Mouse (Mus musculus): ENCODE measurements around the gene Mark3. TPM values are rescaled to one million over a fixed set of nuclear protein-coding genes. Genes with fewer than 3 reads are reported as not detected.
A peak's percentile ranks its signal among the peaks of the same experiment; 100 is the strongest.
"Not testable (repeated sequence)": the region's sequence is repeated elsewhere in the genome, so short reads cannot be mapped to it uniquely, and the experiment has no call there.

The Mark3 gene
- total and polyA plus RNA-seq, 3 experiments, result 18.1 to 52.5 (median 50.6) TPM

DNA sequence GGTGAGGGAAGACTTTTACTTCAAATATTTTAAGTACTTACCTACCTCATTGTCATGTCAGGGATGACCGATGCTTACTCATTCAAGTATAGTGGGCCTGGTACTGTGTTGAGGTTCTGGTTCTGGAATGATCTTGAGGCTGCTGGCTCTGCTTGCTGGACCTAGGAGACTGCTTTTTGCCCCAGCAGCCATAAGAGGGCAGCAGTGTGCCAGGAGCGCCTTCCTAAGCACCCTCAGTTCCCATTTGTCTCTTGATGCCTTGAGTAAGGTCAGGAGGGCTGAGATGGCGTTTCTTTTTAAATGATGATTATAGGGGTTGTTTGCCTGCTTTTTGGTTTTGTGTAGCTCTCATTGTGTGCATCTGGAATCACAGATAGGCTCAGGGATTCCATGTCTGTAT, 79.1 kb downstream of the Mark3 start:
- H3K27me3 ChIP-seq (ENCODE audit: control insufficient read depth, insufficient read depth, low read length), result no peaks in the 10 kb centered on the region
- no peak for TF ChIP-seq POLR2A (IDR thresholded peaks at IDR 0.05; ENCODE audit: insufficient read depth, low read depth, low read length)
- peak; percentile 80 for TF ChIP-seq EP300 (IDR thresholded peaks at IDR 0.05; ENCODE audit: insufficient read depth, low read depth, low read length)
- no peaks in the 10 kb centered on the region for H3K79me2 ChIP-seq (replicated peaks; ENCODE audit: control insufficient read depth, insufficient read depth, low read length)
- intact Hi-C loops (cut with DNase I), result loop anchor here (1.0 to 5.0 kb wide), 2 partner anchors 43 to 79 kb away; no protein-coding TSS in a partner anchor
- peak; percentile 67 to 81 for DNase-seq
- no peak overlapping the region for H3K9ac ChIP-seq (ENCODE audit: low read depth, low read length)
- H3K4me1 ChIP-seq (ENCODE audit: control insufficient read depth, insufficient read depth, low read length), result no peaks in the 10 kb centered on the region; the same call in 1 of the 2 replicates
- 27% methylated on average over 3 of the region's 3 CpGs for WGBS
- H3K36me3 ChIP-seq (ENCODE audit: control insufficient read depth, insufficient read depth, low read length), result no peaks in the 10 kb centered on the region
- H3K4me3 ChIP-seq, result no peak overlapping the region
- no peak overlapping the region for H3K27ac ChIP-seq

DNA sequence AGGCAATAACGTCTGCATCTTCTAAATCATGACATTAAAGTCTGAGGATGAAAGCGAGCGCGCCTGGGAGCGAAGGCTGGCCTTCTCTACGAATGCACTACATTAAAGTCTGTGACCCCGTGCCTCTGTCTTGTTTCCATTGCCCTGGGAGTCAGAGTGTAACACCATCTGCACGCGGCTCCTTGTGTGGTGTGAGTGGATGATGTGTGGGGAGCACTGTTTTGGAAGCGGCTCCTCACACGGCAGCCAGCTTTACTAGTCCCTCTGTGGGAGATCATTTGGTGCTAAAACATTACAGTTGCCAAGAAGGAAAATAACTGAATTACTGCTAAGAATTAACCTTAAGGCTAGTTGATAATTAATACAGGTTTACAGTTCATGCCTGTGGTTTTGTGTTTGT, 81.4 kb downstream of the Mark3 start:
- H3K4me3 ChIP-seq, result no peak overlapping the region
- H3K27ac ChIP-seq, result no peak overlapping the region
- WGBS, result 91% methylated on average over 11 of the region's 11 CpGs
- H3K4me1 ChIP-seq (ENCODE audit: control insufficient read depth, insufficient read depth, low read length), result no peaks in the 10 kb centered on the region
- H3K36me3 ChIP-seq (ENCODE audit: control insufficient read depth, insufficient read depth, low read length), result no peaks in the 10 kb centered on the region
- no peaks in the 10 kb centered on the region for H3K27me3 ChIP-seq (ENCODE audit: control insufficient read depth, insufficient read depth, low read length)
- no peaks in the 10 kb centered on the region for H3K79me2 ChIP-seq (replicated peaks; ENCODE audit: control insufficient read depth, insufficient read depth, low read length)
- TF ChIP-seq POLR2A (IDR thresholded peaks at IDR 0.05; ENCODE audit: insufficient read depth, low read depth, low read length) (no peak), EP300 (IDR thresholded peaks at IDR 0.05; ENCODE audit: insufficient read depth, low read depth, low read length) (no peak), CTCF (IDR thresholded peaks at IDR 0.05) (no peak)
- intact Hi-C loops (cut with DNase I), result no loop called here
- no peak for DNase-seq
- no peak overlapping the region for H3K9ac ChIP-seq (ENCODE audit: low read depth, low read length)

DNA sequence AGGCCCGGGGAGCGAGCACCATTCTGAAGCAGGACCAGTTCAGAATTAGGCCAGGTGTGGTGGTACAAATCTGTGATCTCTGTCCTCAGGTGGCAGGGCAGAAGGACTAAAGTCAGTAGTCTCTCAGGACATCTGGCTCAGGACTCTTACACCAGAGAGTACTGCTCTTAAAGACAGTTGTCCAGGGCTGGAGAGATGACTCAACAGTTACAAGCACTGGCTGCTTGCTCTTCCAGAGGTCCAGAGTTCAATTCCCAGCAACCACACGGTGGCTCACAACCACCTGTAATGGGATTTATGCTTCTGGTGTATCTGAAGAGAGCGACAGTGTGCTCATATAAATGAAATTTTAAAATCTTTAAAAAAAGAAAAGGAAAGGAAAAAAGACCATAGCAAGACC, 85.0 kb downstream of the Mark3 start:
- Histone ChIP-seq H3K79me2 (replicated peaks; ENCODE audit: control insufficient read depth, insufficient read depth, low read length) (no peaks in the 10 kb centered on the region), H3K27me3 (ENCODE audit: control insufficient read depth, insufficient read depth, low read length) (no peaks in the 10 kb centered on the region), H3K27ac (no peak overlapping the region), H3K4me1 (ENCODE audit: control insufficient read depth, insufficient read depth, low read length) (no peaks in the 10 kb centered on the region; the same call in 1 of the 2 replicates), H3K9ac (ENCODE audit: low read depth, low read length) (no peak overlapping the region), H3K36me3 (ENCODE audit: control insufficient read depth, insufficient read depth, low read length) (no peaks in the 10 kb centered on the region), H3K4me3 (no peak overlapping the region)
- intact Hi-C loops (cut with DNase I), result no loop called here
- no peak for DNase-seq
- TF ChIP-seq EP300 (IDR thresholded peaks at IDR 0.05; ENCODE audit: insufficient read depth, low read depth, low read length), result no peak
- no peak for TF ChIP-seq POLR2A (IDR thresholded peaks at IDR 0.05; ENCODE audit: insufficient read depth, low read depth, low read length)
- TF ChIP-seq CTCF (IDR thresholded peaks at IDR 0.05), result no peak
- 91% methylated on average over 4 of the region's 4 CpGs for WGBS

DNA sequence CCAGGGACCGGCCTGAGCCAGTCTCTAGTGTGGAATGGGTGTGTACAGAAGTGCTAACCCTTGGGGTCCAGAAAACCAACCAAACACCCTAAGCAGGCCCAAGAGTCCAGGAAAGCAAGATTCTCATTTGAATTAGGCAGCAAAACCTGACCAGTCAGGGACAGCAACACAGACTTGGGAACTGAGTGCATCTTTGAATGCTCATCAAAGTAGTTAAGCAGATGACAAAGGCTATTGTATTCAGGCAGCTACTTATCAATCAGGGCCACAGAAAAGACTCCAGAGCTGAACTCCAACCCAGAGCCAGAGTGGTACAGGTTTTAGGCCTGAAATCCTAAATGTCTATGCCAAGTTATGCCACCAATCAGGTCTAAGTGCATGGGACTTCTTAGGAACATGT, 86.3 kb downstream of the Mark3 start:
- no peak for DNase-seq
- Histone ChIP-seq H3K9ac (ENCODE audit: low read depth, low read length) (no peak overlapping the region), H3K79me2 (replicated peaks; ENCODE audit: control insufficient read depth, insufficient read depth, low read length) (no peaks in the 10 kb centered on the region), H3K27me3 (ENCODE audit: control insufficient read depth, insufficient read depth, low read length) (no peaks in the 10 kb centered on the region), H3K4me1 (ENCODE audit: control insufficient read depth, insufficient read depth, low read length) (peaks cover 1% of the 10 kb centered on the region; the same call in 1 of the 2 replicates), H3K4me3 (no peak overlapping the region), H3K36me3 (ENCODE audit: control insufficient read depth, insufficient read depth, low read length) (no peaks in the 10 kb centered on the region), H3K27ac (no peak overlapping the region)
- WGBS, result 97% methylated on average over 1 of the region's 1 CpGs
- intact Hi-C loops (cut with DNase I), result no loop called here
- TF ChIP-seq CTCF (IDR thresholded peaks at IDR 0.05) (no peak), POLR2A (IDR thresholded peaks at IDR 0.05; ENCODE audit: insufficient read depth, low read depth, low read length) (no peak), EP300 (IDR thresholded peaks at IDR 0.05; ENCODE audit: insufficient read depth, low read depth, low read length) (no peak)

DNA sequence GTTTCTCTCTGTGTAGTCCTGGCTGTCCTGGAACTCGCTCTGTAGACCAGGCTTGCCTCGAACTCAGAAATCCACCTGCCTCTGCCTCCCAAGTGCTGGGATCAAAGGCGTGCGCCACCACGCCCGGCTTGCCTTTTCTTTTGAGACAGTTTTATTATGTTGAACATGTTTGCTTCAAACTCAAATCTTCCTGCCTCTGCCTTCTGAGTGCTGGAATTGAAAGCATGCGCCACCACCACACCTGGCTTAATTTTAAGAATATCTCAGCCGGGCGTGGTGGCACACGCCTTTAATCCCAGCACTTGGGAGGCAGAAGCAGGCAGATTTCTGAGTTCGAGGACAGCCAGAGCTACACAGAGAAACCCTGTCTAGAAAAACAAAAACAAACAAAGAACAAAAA, 87.2 kb downstream of the Mark3 start:
- DNase-seq; intact Hi-C loops (cut with DNase I); H3K9ac ChIP-seq (ENCODE audit: low read depth, low read length); H3K27ac ChIP-seq; H3K79me2 ChIP-seq (replicated peaks; ENCODE audit: control insufficient read depth, insufficient read depth, low read length); H3K27me3 ChIP-seq (ENCODE audit: control insufficient read depth, insufficient read depth, low read length); H3K4me1 ChIP-seq (ENCODE audit: control insufficient read depth, insufficient read depth, low read length); H3K4me3 ChIP-seq; H3K36me3 ChIP-seq (ENCODE audit: control insufficient read depth, insufficient read depth, low read length): not testable (repeated sequence)
- WGBS, result 98% methylated on average over 11 of the region's 11 CpGs

DNA sequence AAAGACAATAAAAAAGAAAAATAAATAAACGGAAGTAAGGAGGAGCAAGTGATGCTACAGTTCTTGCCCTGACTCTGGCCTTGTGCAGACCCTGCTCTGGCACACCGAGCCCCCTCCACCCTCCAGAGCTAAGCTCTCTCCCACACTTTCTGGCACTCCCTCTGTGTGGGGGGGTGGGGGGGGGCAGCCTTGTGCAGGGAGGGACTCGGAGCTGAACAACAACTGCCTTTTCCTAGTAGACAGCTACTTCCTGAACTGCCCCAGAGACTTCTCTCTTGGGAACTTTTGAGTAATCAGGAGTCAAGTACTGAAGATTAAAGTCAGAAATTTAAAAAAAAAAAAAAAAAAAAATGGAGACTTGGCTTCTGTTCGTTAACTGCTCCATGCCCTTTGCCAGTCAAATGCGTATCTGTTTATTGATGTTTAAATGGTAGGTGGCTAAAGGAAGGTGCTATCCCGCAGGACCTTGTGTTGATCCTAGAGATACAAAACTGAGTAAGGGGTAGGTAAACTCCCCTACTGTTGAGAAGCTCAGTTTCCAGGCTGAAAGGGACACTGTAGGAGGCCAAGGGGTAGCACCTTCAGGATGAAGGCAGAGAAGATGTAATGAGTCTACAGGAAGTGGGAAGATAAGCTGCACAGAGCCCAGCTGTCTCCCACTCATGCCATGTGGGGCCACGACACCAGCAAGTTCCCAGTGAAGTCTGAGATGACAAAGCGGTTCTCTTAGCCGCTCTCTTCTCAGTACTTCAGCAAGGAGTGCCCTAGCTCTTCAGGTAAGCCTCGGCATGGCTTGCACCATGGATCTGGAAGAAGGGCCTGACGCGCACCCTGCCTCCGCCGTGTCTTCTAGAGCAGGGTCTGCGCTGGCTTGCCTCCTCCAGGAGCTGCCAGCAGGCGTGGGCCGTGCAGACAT, 89.2 kb downstream of the Mark3 start:
- Histone ChIP-seq H3K27me3 (ENCODE audit: control insufficient read depth, insufficient read depth, low read length) (no peaks in the 10 kb centered on the region), H3K4me3 (no peak overlapping the region), H3K79me2 (replicated peaks; ENCODE audit: control insufficient read depth, insufficient read depth, low read length) (no peaks in the 10 kb centered on the region), H3K36me3 (ENCODE audit: control insufficient read depth, insufficient read depth, low read length) (no peaks in the 10 kb centered on the region), H3K9ac (ENCODE audit: low read depth, low read length) (no peak overlapping the region), H3K4me1 (ENCODE audit: control insufficient read depth, insufficient read depth, low read length) (peaks cover 2% of the 10 kb centered on the region; the same call in 1 of the 2 replicates), H3K27ac (peak overlapping the region; percentile 21)
- WGBS, result 53% methylated on average over 17 of the region's 17 CpGs
- TF ChIP-seq EP300 (IDR thresholded peaks at IDR 0.05; ENCODE audit: insufficient read depth, low read depth, low read length), result no peak
- no peak for TF ChIP-seq POLR2A (IDR thresholded peaks at IDR 0.05; ENCODE audit: insufficient read depth, low read depth, low read length)
- no peak for TF ChIP-seq CTCF (IDR thresholded peaks at IDR 0.05)
- intact Hi-C loops (cut with DNase I), result no loop called here
- DNase-seq, result peak in 1 of 2 experiments; percentile 24

All from heart, adult 2 months (tissue).